Mouse (Mus musculus): ENCODE measurements at regions not wholly inside any gene's neighbourhood (a gene's known extent, or its start where the extent isn't known, plus 50 kb on each side); places are given as distances from the start of the nearest gene placed in this dataset.

GRCm38 (mm10) chr4:125917210-125917609 is 107.1 kb upstream of the Csf3r start:
- H3K27ac ChIP-seq (ENCODE audit: low read depth, low read length), result no peak overlapping the region
- 27% methylated on average over 6 of the region's 6 CpGs for WGBS
- no peak for ATAC-seq (ENCODE audit: low FRiP score, low TSS enrichment)
- no peak overlapping the region for H3K9ac ChIP-seq (ENCODE audit: low read depth, low read length)
- H3K9me3 ChIP-seq (ENCODE audit: control insufficient read depth, low read length), result no peaks in the 10 kb centered on the region
- no peak overlapping the region for H3K4me2 ChIP-seq (replicated peaks; ENCODE audit: low read depth, low read length)
- H3K27me3 ChIP-seq (ENCODE audit: control insufficient read depth, insufficient read depth, low read length), result no peaks in the 10 kb centered on the region; the same call in none of the 2 replicates
- no peaks in the 10 kb centered on the region for H3K36me3 ChIP-seq (ENCODE audit: control insufficient read depth, insufficient read depth, low read length)
- H3K4me3 ChIP-seq (ENCODE audit: low read length), result no peak overlapping the region
- H3K4me1 ChIP-seq (ENCODE audit: control insufficient read depth, insufficient read depth, low read length), result no peaks in the 10 kb centered on the region

- Histone ChIP-seq H3K4me3 (ENCODE audit: low read length) (peak overlapping the region; percentile 13; the same call in 1 of the 2 replicates), H3K9me3 (ENCODE audit: control insufficient read depth, low read length) (no peaks in the 10 kb centered on the region), H3K36me3 (ENCODE audit: control insufficient read depth, insufficient read depth, low read length) (no peaks in the 10 kb centered on the region), H3K4me1 (ENCODE audit: control insufficient read depth, insufficient read depth, low read length) (no peaks in the 10 kb centered on the region), H3K4me2 (replicated peaks; ENCODE audit: low read depth, low read length) (peak overlapping the region; percentile 26), H3K27me3 (ENCODE audit: control insufficient read depth, insufficient read depth, low read length) (no peaks in the 10 kb centered on the region; the same call in 1 of the 2 replicates), H3K27ac (ENCODE audit: low read depth, low read length) (peak overlapping the region; percentile 84), H3K9ac (ENCODE audit: low read depth, low read length) (peak overlapping the region; percentile 31; the same call in 1 of the 2 replicates)
- peak; percentile 53; the same call in 1 of the 2 replicates for ATAC-seq (ENCODE audit: low FRiP score, low TSS enrichment)
- 10% methylated on average over 19 of the region's 19 CpGs for WGBS
Observed at GRCm38 (mm10) chr4:125921550-125922316, 102.6 kb upstream of the Csf3r start.

- Histone ChIP-seq H3K9me3 (ENCODE audit: control insufficient read depth, low read length) (no peaks in the 10 kb centered on the region), H3K36me3 (ENCODE audit: control insufficient read depth, insufficient read depth, low read length) (no peaks in the 10 kb centered on the region), H3K27ac (ENCODE audit: low read depth, low read length) (peak overlapping the region; percentile 84), H3K9ac (ENCODE audit: low read depth, low read length) (peak overlapping the region; percentile 31; the same call in 1 of the 2 replicates), H3K4me2 (replicated peaks; ENCODE audit: low read depth, low read length) (peak overlapping the region; percentile 20), H3K4me3 (ENCODE audit: low read length) (no peak overlapping the region), H3K4me1 (ENCODE audit: control insufficient read depth, insufficient read depth, low read length) (no peaks in the 10 kb centered on the region), H3K27me3 (ENCODE audit: control insufficient read depth, insufficient read depth, low read length) (no peaks in the 10 kb centered on the region; the same call in 1 of the 2 replicates)
- WGBS, result 10% methylated on average over 11 of the region's 11 CpGs
- peak; percentile 82 for ATAC-seq (ENCODE audit: low FRiP score, low TSS enrichment)
Observed at GRCm38 (mm10) chr4:125922317-125922878, 102.0 kb upstream of the Csf3r start.

- no peak overlapping the region for H3K4me2 ChIP-seq (replicated peaks; ENCODE audit: low read depth, low read length)
- no peak overlapping the region for H3K9ac ChIP-seq (ENCODE audit: low read depth, low read length)
- WGBS, result 46% methylated on average over 7 of the region's 7 CpGs
- H3K4me1 ChIP-seq (ENCODE audit: control insufficient read depth, insufficient read depth, low read length), result peaks cover 3% of the 10 kb centered on the region; the same call in 1 of the 2 replicates
- no peaks in the 10 kb centered on the region for H3K36me3 ChIP-seq (ENCODE audit: control insufficient read depth, insufficient read depth, low read length)
- no peaks in the 10 kb centered on the region for H3K9me3 ChIP-seq (ENCODE audit: control insufficient read depth, low read length)
- H3K27ac ChIP-seq (ENCODE audit: low read depth, low read length), result no peak overlapping the region
- ATAC-seq (ENCODE audit: low FRiP score, low TSS enrichment), result no peak
- H3K27me3 ChIP-seq (ENCODE audit: control insufficient read depth, insufficient read depth, low read length), result no peaks in the 10 kb centered on the region; the same call in 1 of the 2 replicates
- H3K4me3 ChIP-seq (ENCODE audit: low read length), result no peak overlapping the region
Observed at GRCm38 (mm10) chr4:125923225-125923624, 101.1 kb upstream of the Csf3r start.

GRCm38 (mm10) chr4:125928196-125928595 is 96.2 kb upstream of the Csf3r start:
- Histone ChIP-seq H3K4me3 (ENCODE audit: low read length) (no peak overlapping the region), H3K27ac (ENCODE audit: low read depth, low read length) (no peak overlapping the region; the same call in 1 of the 2 replicates), H3K4me2 (replicated peaks; ENCODE audit: low read depth, low read length) (no peak overlapping the region), H3K4me1 (ENCODE audit: control insufficient read depth, insufficient read depth, low read length) (peaks cover 20% of the 10 kb centered on the region; the same call in 1 of the 2 replicates), H3K9ac (ENCODE audit: low read depth, low read length) (no peak overlapping the region), H3K9me3 (ENCODE audit: control insufficient read depth, low read length) (no peaks in the 10 kb centered on the region), H3K27me3 (ENCODE audit: control insufficient read depth, insufficient read depth, low read length) (no peaks in the 10 kb centered on the region), H3K36me3 (ENCODE audit: control insufficient read depth, insufficient read depth, low read length) (no peaks in the 10 kb centered on the region)
- ATAC-seq (ENCODE audit: low FRiP score, low TSS enrichment), result no peak
- 41% methylated on average over 4 of the region's 4 CpGs for WGBS

- H3K27me3 ChIP-seq (ENCODE audit: control insufficient read depth, insufficient read depth, low read length), result no peaks in the 10 kb centered on the region
Observed at GRCm38 (mm10) chr4:125929122-125929772, 95.1 kb upstream of the Csf3r start.

GRCm38 (mm10) chr4:125930764-125931163 is 93.6 kb upstream of the Csf3r start:
- no peak for ATAC-seq (ENCODE audit: low FRiP score, low TSS enrichment)
- peak overlapping the region; percentile 65 for H3K27ac ChIP-seq (ENCODE audit: low read depth, low read length)

More at GRCm38 (mm10) chr4:125929122-125929772, 95.1 kb upstream of the Csf3r start:
- H3K4me1 ChIP-seq (ENCODE audit: control insufficient read depth, insufficient read depth, low read length), result peaks cover 20% of the 10 kb centered on the region; the same call in 1 of the 2 replicates
- no peaks in the 10 kb centered on the region for H3K36me3 ChIP-seq (ENCODE audit: control insufficient read depth, insufficient read depth, low read length)
- ATAC-seq (ENCODE audit: low FRiP score, low TSS enrichment), result peak; percentile 72
- H3K4me2 ChIP-seq (replicated peaks; ENCODE audit: low read depth, low read length), result no peak overlapping the region
- H3K9ac ChIP-seq (ENCODE audit: low read depth, low read length), result no peak overlapping the region
- no peaks in the 10 kb centered on the region for H3K9me3 ChIP-seq (ENCODE audit: control insufficient read depth, low read length)
- 43% methylated on average over 17 of the region's 17 CpGs for WGBS
- H3K27ac ChIP-seq (ENCODE audit: low read depth, low read length), result 0 out of 2 replicates have a peak overlapping the region, but pooled peaks have one; percentile 62
- H3K4me3 ChIP-seq (ENCODE audit: low read length), result no peak overlapping the region

GRCm38 (mm10) chr4:125931321-125931720 is 93.0 kb upstream of the Csf3r start:
- 54% methylated on average over 6 of the region's 6 CpGs for WGBS
- Histone ChIP-seq H3K27ac (ENCODE audit: low read depth, low read length) (no peak overlapping the region), H3K4me2 (replicated peaks; ENCODE audit: low read depth, low read length) (no peak overlapping the region), H3K9me3 (ENCODE audit: control insufficient read depth, low read length) (no peaks in the 10 kb centered on the region), H3K27me3 (ENCODE audit: control insufficient read depth, insufficient read depth, low read length) (no peaks in the 10 kb centered on the region), H3K36me3 (ENCODE audit: control insufficient read depth, insufficient read depth, low read length) (no peaks in the 10 kb centered on the region), H3K9ac (ENCODE audit: low read depth, low read length) (no peak overlapping the region), H3K4me1 (ENCODE audit: control insufficient read depth, insufficient read depth, low read length) (peaks cover 20% of the 10 kb centered on the region; the same call in 1 of the 2 replicates), H3K4me3 (ENCODE audit: low read length) (no peak overlapping the region)
- no peak for ATAC-seq (ENCODE audit: low FRiP score, low TSS enrichment)

More at GRCm38 (mm10) chr4:125930764-125931163, 93.6 kb upstream of the Csf3r start:
- WGBS, result 28% methylated on average over 10 of the region's 10 CpGs
- no peaks in the 10 kb centered on the region for H3K27me3 ChIP-seq (ENCODE audit: control insufficient read depth, insufficient read depth, low read length)
- H3K4me2 ChIP-seq (replicated peaks; ENCODE audit: low read depth, low read length), result no peak overlapping the region
- no peaks in the 10 kb centered on the region for H3K9me3 ChIP-seq (ENCODE audit: control insufficient read depth, low read length)
- no peaks in the 10 kb centered on the region for H3K36me3 ChIP-seq (ENCODE audit: control insufficient read depth, insufficient read depth, low read length)
- H3K4me1 ChIP-seq (ENCODE audit: control insufficient read depth, insufficient read depth, low read length), result peaks cover 20% of the 10 kb centered on the region; the same call in 1 of the 2 replicates
- H3K9ac ChIP-seq (ENCODE audit: low read depth, low read length), result no peak overlapping the region
- no peak overlapping the region for H3K4me3 ChIP-seq (ENCODE audit: low read length)
